Mouse (Mus musculus) cortical plate, adult 2 months (tissue): ENCODE results near the gene Ino80e.

Experiments
- CTCF ChIP-seq: fragments of 200-500 bp; IDR thresholded peaks from 2 replicates; pipeline ENCODE4 v1.5.1; 2011; ENCODE audit warnings: mild to moderate bottlenecking, control low read depth, low read length; ENCODE audit not compliant: insufficient read depth; ENCODE audit errors: extremely low read depth
- POLR2A ChIP-seq: fragments of 200-500 bp; IDR thresholded peaks from 2 replicates; pipeline ENCODE4 v1.6.1; 2011; ENCODE audit warnings: mild to moderate bottlenecking, low read length, control low read depth; ENCODE audit not compliant: insufficient read depth; ENCODE audit errors: extremely low read depth

DNA sequence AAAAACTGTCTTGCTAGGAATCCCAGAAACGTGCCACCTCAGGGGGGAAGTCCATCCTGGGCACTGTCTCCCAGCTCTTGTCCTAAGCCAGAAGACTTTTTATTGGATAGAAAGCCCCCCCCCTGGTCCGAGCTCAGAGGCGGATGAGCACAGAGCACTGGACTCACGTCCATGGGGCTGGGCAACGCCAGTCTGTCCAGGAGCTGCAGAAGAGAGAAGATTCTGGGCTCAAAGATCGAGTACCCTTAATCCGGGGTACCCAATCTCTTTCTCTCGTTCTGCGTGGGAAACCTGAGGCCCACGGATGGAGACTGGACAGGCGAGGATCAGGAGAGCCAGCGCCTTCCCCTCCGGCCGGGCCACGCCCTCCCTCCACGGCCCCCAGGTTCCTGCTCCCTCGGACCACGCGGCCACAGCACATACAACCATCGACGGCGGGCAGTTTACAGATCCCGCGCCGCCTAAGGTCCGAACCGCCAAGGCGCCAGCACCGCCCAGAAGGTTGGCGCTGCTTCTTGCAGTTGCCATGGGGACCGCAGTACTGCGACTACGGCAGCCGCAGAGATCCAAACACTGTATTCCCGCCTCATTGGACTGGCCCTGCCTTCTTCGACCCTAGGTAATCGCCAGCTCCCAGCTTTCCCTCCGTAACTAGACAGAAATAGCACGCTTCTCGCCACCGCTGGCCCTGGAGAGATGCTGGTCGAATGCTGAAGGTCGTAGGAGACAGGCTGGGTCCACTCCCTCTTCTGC lies 53.3 kb downstream of the Ino80e start:
- TF ChIP-seq POLR2A (no peak), CTCF (no peak)
